Mouse (Mus musculus): Measurements from ENCODE around the gene Hs3st4. TPM values are rescaled to one million over a fixed set of nuclear protein-coding genes. Genes with fewer than 3 reads are reported as not detected.

Hs3st4 gene
- polyA plus RNA-seq, 1 experiment from 2014 or later, result 0.18 TPM

- WGBS, result 90% methylated on average over 3 of the region's 3 CpGs
These were observed 267.2 kb downstream of the Hs3st4 start for GRCm38 (mm10) chr7:124249838-124250237.

DNA sequence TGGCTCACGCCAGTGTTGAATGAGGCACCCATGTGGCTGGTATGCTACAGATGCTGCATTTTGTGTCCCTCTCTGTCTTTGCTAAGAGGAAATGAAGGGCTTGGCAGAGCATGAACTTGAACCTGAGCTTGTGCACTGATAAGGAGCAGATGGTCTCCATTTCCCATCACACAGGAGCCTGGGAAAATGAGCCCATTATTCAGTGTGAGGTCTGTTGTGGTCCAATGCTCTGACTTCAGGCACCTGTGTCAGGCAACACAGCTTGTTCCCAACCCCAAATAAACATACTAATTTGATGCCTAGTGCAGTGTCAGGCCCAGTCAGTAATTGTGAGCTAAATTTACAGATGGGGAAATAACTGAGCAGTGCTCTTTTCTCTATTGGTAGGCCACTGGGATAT, 267.9 kb downstream of the Hs3st4 start:
- Histone ChIP-seq H3K36me3 (ENCODE audit: control insufficient read depth, insufficient read depth, low read length) (no peaks in the 10 kb centered on the region), H3K9me3 (ENCODE audit: control insufficient read depth, low read length) (no peaks in the 10 kb centered on the region), H3K4me2 (no peak overlapping the region), H3K27ac (ENCODE audit: low read depth, low read length) (no peak overlapping the region), H3K27me3 (ENCODE audit: control insufficient read depth, insufficient read depth, low read length) (no peaks in the 10 kb centered on the region), H3K9ac (ENCODE audit: low read length) (no peak overlapping the region), H3K4me1 (ENCODE audit: control insufficient read depth, insufficient read depth, low read length) (no peaks in the 10 kb centered on the region), H3K4me3 (ENCODE audit: low read depth, low read length) (no peak overlapping the region)
- WGBS, result 91% methylated on average over 1 of the region's 1 CpGs
- no peak for ATAC-seq (ENCODE audit: low FRiP score)
- no peak for DNase-seq (ENCODE audit: low spot score, missing footprints)

More at GRCm38 (mm10) chr7:124249838-124250237, 267.2 kb downstream of the Hs3st4 start:
- no peak for ATAC-seq (ENCODE audit: low FRiP score)
- no peak for DNase-seq (ENCODE audit: low spot score, missing footprints)
- Histone ChIP-seq H3K27ac (ENCODE audit: low read depth, low read length) (no peak overlapping the region), H3K9ac (ENCODE audit: low read length) (no peak overlapping the region), H3K4me3 (ENCODE audit: low read depth, low read length) (no peak overlapping the region), H3K36me3 (ENCODE audit: control insufficient read depth, insufficient read depth, low read length) (no peaks in the 10 kb centered on the region), H3K9me3 (ENCODE audit: control insufficient read depth, low read length) (no peaks in the 10 kb centered on the region), H3K4me2 (no peak overlapping the region), H3K4me1 (ENCODE audit: control insufficient read depth, insufficient read depth, low read length) (no peaks in the 10 kb centered on the region), H3K27me3 (ENCODE audit: control insufficient read depth, insufficient read depth, low read length) (no peaks in the 10 kb centered on the region)

DNA sequence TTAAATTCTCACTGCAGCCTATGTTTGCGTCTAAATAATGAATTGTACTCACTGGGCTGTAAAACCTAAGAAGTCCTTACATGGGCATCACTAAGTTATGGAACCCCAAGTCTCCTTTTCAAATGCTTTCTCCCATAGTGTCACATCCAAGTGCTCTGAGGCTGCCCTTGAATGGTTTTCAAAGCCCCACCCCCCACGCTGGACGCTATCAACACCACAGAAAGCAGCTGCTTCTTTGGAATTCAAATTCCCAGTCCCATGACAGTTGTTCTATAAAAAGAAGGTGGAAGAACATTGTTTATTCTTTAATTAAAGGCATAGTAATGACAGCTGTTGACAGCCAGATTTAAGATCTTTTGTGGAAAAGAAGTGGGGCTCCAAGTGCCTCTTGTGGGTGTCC, 275.8 kb downstream of the Hs3st4 start:
- Histone ChIP-seq H3K9ac (ENCODE audit: low read length) (no peak overlapping the region), H3K4me3 (ENCODE audit: low read depth, low read length) (no peak overlapping the region), H3K9me3 (ENCODE audit: control insufficient read depth, low read length) (no peaks in the 10 kb centered on the region), H3K27me3 (ENCODE audit: control insufficient read depth, insufficient read depth, low read length) (no peaks in the 10 kb centered on the region), H3K4me1 (ENCODE audit: control insufficient read depth, insufficient read depth, low read length) (no peaks in the 10 kb centered on the region), H3K36me3 (ENCODE audit: control insufficient read depth, insufficient read depth, low read length) (no peaks in the 10 kb centered on the region), H3K27ac (ENCODE audit: low read depth, low read length) (no peak overlapping the region), H3K4me2 (no peak overlapping the region)
- WGBS, result 66% methylated on average over 3 of the region's 3 CpGs
- DNase-seq (ENCODE audit: low spot score, missing footprints) (no peak), ATAC-seq (ENCODE audit: low FRiP score) (no peak)

- ATAC-seq (ENCODE audit: low FRiP score) (no peak), DNase-seq (ENCODE audit: low spot score, missing footprints) (no peak)
- Histone ChIP-seq H3K4me3 (ENCODE audit: low read depth, low read length) (no peak overlapping the region), H3K27ac (ENCODE audit: low read depth, low read length) (no peak overlapping the region), H3K9ac (ENCODE audit: low read length) (no peak overlapping the region), H3K4me1 (ENCODE audit: control insufficient read depth, insufficient read depth, low read length) (no peaks in the 10 kb centered on the region), H3K27me3 (ENCODE audit: control insufficient read depth, insufficient read depth, low read length) (no peaks in the 10 kb centered on the region), H3K4me2 (no peak overlapping the region), H3K9me3 (ENCODE audit: control insufficient read depth, low read length) (no peaks in the 10 kb centered on the region), H3K36me3 (ENCODE audit: control insufficient read depth, insufficient read depth, low read length) (no peaks in the 10 kb centered on the region)
These were observed 288.1 kb downstream of the Hs3st4 start for GRCm38 (mm10) chr7:124270734-124271133.

DNA sequence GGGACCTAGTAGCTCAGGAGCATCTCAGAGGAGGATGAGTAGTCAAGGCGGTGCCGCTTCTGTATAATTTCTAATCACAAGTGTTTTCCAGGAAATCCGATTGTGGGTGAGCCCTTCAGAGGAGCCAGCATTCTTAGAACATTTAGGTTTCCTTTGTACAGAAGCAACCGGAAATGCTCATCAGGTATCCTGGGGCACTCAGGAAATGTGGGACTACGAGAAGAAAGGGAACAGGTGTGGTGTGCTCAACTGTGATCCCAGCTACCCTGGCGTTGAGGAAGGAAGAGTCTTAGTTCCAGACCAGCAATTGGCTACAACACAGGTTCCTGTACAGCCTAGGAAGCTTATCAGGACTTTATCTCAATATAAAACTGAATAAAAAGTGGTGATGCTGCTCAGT, 307.2 kb downstream of the Hs3st4 start:
- Histone ChIP-seq H3K4me1 (ENCODE audit: control insufficient read depth, insufficient read depth, low read length) (no peaks in the 10 kb centered on the region), H3K4me3 (ENCODE audit: low read depth, low read length) (no peak overlapping the region), H3K4me2 (no peak overlapping the region), H3K9me3 (ENCODE audit: control insufficient read depth, low read length) (no peaks in the 10 kb centered on the region), H3K36me3 (ENCODE audit: control insufficient read depth, insufficient read depth, low read length) (no peaks in the 10 kb centered on the region), H3K9ac (ENCODE audit: low read length) (no peak overlapping the region), H3K27me3 (ENCODE audit: control insufficient read depth, insufficient read depth, low read length) (no peaks in the 10 kb centered on the region), H3K27ac (ENCODE audit: low read depth, low read length) (no peak overlapping the region)
- ATAC-seq (ENCODE audit: low FRiP score) (no peak), DNase-seq (ENCODE audit: low spot score, missing footprints) (no peak)
- WGBS, result 84% methylated on average over 6 of the region's 6 CpGs

DNA sequence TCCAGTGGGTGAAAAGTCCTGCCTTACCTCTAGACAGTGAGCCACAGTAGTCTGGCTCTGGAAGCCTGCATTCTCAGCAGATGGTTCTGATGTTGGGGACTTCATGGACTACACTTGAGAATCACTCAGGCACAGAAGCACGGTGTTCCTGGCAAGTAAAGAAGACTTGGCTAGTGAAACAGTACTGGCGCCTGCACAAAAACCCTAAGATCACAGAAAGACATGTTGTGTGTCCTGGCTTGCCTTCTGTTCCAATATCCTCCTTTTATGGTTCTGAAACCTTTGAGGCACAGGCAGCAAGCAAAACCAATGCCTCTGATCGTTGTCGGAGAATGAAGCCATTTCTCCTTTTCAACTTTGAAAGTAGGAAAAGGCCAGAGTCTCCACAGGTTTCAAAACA, 336.8 kb downstream of the Hs3st4 start:
- WGBS, result 90% methylated on average over 4 of the region's 4 CpGs
- Histone ChIP-seq H3K27ac (ENCODE audit: low read depth, low read length) (no peak overlapping the region), H3K9ac (ENCODE audit: low read length) (no peak overlapping the region), H3K4me2 (no peak overlapping the region), H3K36me3 (ENCODE audit: control insufficient read depth, insufficient read depth, low read length) (no peaks in the 10 kb centered on the region), H3K9me3 (ENCODE audit: control insufficient read depth, low read length) (no peaks in the 10 kb centered on the region), H3K4me1 (ENCODE audit: control insufficient read depth, insufficient read depth, low read length) (no peaks in the 10 kb centered on the region), H3K4me3 (ENCODE audit: low read depth, low read length) (no peak overlapping the region), H3K27me3 (ENCODE audit: control insufficient read depth, insufficient read depth, low read length) (no peaks in the 10 kb centered on the region)
- ATAC-seq (ENCODE audit: low FRiP score) (no peak), DNase-seq (ENCODE audit: low spot score, missing footprints) (no peak)

DNA sequence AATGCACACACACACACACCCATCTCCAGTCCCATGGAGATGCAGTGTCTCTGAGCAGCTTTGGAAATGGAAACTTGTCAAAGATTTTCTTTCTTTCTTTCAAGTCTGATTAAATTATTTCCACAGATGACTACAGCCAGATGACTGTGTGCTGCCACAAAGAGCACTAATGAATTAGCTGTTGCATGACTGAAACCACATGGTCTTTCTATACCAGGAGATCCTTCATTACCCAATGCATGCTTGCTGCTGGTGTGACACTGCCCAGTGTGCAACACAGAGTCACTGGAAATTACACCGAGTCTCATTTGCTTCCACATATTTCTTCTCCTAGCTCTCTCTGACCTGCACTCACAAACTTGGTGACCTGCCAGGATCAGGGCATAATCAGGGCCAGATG, 353.0 kb downstream of the Hs3st4 start:
- H3K9ac ChIP-seq (ENCODE audit: low read length), result no peak overlapping the region
- no peaks in the 10 kb centered on the region for H3K4me1 ChIP-seq (ENCODE audit: control insufficient read depth, insufficient read depth, low read length)
- ATAC-seq (ENCODE audit: low FRiP score), result no peak
- no peaks in the 10 kb centered on the region for H3K9me3 ChIP-seq (ENCODE audit: control insufficient read depth, low read length)
- H3K27me3 ChIP-seq (ENCODE audit: control insufficient read depth, insufficient read depth, low read length), result no peaks in the 10 kb centered on the region
- H3K4me2 ChIP-seq, result no peak overlapping the region
- no peak overlapping the region for H3K4me3 ChIP-seq (ENCODE audit: low read depth, low read length)
- H3K36me3 ChIP-seq (ENCODE audit: control insufficient read depth, insufficient read depth, low read length), result no peaks in the 10 kb centered on the region
- 84% methylated on average over 1 of the region's 1 CpGs for WGBS
- no peak for DNase-seq (ENCODE audit: low spot score, missing footprints)
- no peak overlapping the region for H3K27ac ChIP-seq (ENCODE audit: low read depth, low read length)

DNA sequence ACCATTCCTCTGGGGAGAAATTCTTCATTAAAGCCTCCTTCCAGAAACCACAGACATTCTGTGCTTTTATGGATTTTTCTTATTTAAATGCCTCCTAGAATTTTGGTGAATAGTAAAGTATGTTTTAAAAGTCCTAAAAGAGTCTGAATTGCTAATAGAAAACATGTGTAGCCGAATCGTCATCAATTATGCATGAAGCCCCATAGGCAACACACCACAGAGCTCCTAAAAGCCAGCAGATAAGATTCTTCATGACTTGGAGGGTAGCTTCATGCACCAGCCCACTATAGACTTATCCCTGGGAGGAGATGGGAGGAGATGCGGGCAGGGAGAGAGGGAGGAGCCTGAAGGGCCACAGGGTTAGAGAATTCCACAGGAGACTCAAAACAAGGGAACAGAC, 358.8 kb downstream of the Hs3st4 start:
- DNase-seq (ENCODE audit: low spot score, missing footprints) (no peak), ATAC-seq (ENCODE audit: low FRiP score) (no peak)

DNA sequence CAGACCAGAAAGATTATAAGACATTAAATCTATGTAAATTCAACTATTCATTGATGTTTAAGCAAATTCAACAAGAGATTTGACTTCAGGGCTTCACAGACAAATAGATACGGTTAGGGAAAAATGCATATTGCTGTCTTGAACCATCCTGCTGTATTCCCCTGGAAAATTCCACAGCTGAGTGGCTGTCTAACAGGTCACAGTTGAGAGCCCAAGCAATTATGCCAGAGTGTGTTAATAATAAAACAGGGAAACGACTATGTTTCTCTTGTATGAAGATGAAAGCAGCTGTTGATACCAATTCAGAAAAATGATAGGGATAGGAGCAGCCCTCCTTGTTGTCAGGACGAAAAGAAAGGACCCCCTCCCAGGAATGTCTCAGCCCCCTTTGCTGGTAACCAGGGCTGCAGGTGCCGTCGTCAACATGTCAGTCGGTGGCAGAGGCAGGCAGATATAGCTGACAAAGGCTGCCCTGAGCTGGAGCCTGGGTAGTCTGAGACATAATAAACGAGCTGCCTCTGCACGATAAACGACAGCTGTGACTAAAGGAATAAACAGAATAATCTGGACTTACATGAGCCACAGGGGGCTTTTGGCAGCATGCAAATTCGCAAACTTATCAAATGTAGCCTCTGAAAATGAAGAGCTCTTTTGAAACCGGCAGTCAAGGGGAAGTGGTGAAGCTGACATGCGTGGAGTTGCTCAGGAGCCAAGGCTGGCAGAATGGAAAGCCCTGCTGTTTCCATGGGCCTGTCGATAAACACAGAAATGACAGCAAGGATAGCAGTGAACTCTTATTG, 364.7 kb downstream of the Hs3st4 start:
- Histone ChIP-seq H3K4me1 (ENCODE audit: control insufficient read depth, insufficient read depth, low read length) (no peaks in the 10 kb centered on the region; the same call in 1 of the 2 replicates), H3K9ac (ENCODE audit: low read length) (no peak overlapping the region), H3K27ac (ENCODE audit: low read depth, low read length) (no peak overlapping the region), H3K9me3 (ENCODE audit: control insufficient read depth, low read length) (no peaks in the 10 kb centered on the region), H3K4me2 (peak overlapping the region; percentile 7; the same call in 1 of the 2 replicates), H3K36me3 (ENCODE audit: control insufficient read depth, insufficient read depth, low read length) (no peaks in the 10 kb centered on the region), H3K4me3 (ENCODE audit: low read depth, low read length) (no peak overlapping the region), H3K27me3 (ENCODE audit: control insufficient read depth, insufficient read depth, low read length) (no peaks in the 10 kb centered on the region)
- DNase-seq (ENCODE audit: low spot score, missing footprints) (no peak), ATAC-seq (ENCODE audit: low FRiP score) (peak; percentile 87)
- WGBS, result 42% methylated on average over 13 of the region's 13 CpGs

More for the DNA sequence above, 358.8 kb downstream of the Hs3st4 start:
- no peaks in the 10 kb centered on the region for H3K9me3 ChIP-seq (ENCODE audit: control insufficient read depth, low read length)
- no peaks in the 10 kb centered on the region for H3K4me1 ChIP-seq (ENCODE audit: control insufficient read depth, insufficient read depth, low read length)
- H3K36me3 ChIP-seq (ENCODE audit: control insufficient read depth, insufficient read depth, low read length), result no peaks in the 10 kb centered on the region
- no peak overlapping the region for H3K4me2 ChIP-seq
- no peak overlapping the region for H3K9ac ChIP-seq (ENCODE audit: low read length)
- no peaks in the 10 kb centered on the region for H3K27me3 ChIP-seq (ENCODE audit: control insufficient read depth, insufficient read depth, low read length)
- H3K27ac ChIP-seq (ENCODE audit: low read depth, low read length), result no peak overlapping the region
- no peak overlapping the region for H3K4me3 ChIP-seq (ENCODE audit: low read depth, low read length)
- 72% methylated on average over 3 of the region's 3 CpGs for WGBS

All from midbrain, embryonic 11.5 days (tissue).